Mouse (Mus musculus): ENCODE measurements around the gene Nrp2. TPM values are rescaled to one million over a fixed set of nuclear protein-coding genes. Genes with fewer than 3 reads are reported as not detected.

The Nrp2 gene
- polyA plus RNA-seq, 1 experiment from 2014 or later: 6.2 TPM

GRCm38 (mm10) chr1:62718750-62719149 is 15.7 kb downstream of the Nrp2 start:
- Histone ChIP-seq H3K9me3 (ENCODE audit: control insufficient read depth, low read length) (no peaks in the 10 kb centered on the region), H3K9ac (ENCODE audit: low read depth, low read length) (no peak overlapping the region), H3K4me3 (ENCODE audit: low read depth, low read length) (no peak overlapping the region), H3K4me1 (replicated peaks; ENCODE audit: control insufficient read depth, insufficient read depth, low read length) (no peaks in the 10 kb centered on the region; the same call in 1 of the 2 replicates), H3K4me2 (no peak overlapping the region), H3K27ac (ENCODE audit: low read depth, low read length) (no peak overlapping the region), H3K27me3 (replicated peaks; ENCODE audit: control insufficient read depth, insufficient read depth, low read length) (peaks cover 3% of the 10 kb centered on the region; the same call in 1 of the 2 replicates), H3K36me3 (ENCODE audit: control insufficient read depth, insufficient read depth, low read length) (no peaks in the 10 kb centered on the region)
- ATAC-seq (replicated peaks; ENCODE audit: low FRiP score) (no peak), DNase-seq (ENCODE audit: low spot score) (no peak)
- WGBS: 63% methylated on average over 8 of the region's 8 CpGs

GRCm38 (mm10) chr1:62719770-62720169 is 16.7 kb downstream of the Nrp2 start:
- DNase-seq (ENCODE audit: low spot score) (no peak), ATAC-seq (replicated peaks; ENCODE audit: low FRiP score) (no peak)
- Histone ChIP-seq H3K36me3 (ENCODE audit: control insufficient read depth, insufficient read depth, low read length) (no peaks in the 10 kb centered on the region), H3K4me3 (ENCODE audit: low read depth, low read length) (no peak overlapping the region), H3K9ac (ENCODE audit: low read depth, low read length) (no peak overlapping the region), H3K4me1 (replicated peaks; ENCODE audit: control insufficient read depth, insufficient read depth, low read length) (peaks cover 3% of the 10 kb centered on the region; the same call in 1 of the 2 replicates), H3K4me2 (no peak overlapping the region), H3K9me3 (ENCODE audit: control insufficient read depth, low read length) (no peaks in the 10 kb centered on the region), H3K27ac (ENCODE audit: low read depth, low read length) (no peak overlapping the region), H3K27me3 (replicated peaks; ENCODE audit: control insufficient read depth, insufficient read depth, low read length) (peaks cover 3% of the 10 kb centered on the region; the same call in 1 of the 2 replicates)
- 82% methylated on average over 6 of the region's 6 CpGs for WGBS

- H3K27me3 ChIP-seq (replicated peaks; ENCODE audit: control insufficient read depth, insufficient read depth, low read length): peaks cover 3% of the 10 kb centered on the region; the same call in 1 of the 2 replicates
- ATAC-seq (replicated peaks; ENCODE audit: low FRiP score): no peak
- no peaks in the 10 kb centered on the region for H3K9me3 ChIP-seq (ENCODE audit: control insufficient read depth, low read length)
- H3K36me3 ChIP-seq (ENCODE audit: control insufficient read depth, insufficient read depth, low read length): no peaks in the 10 kb centered on the region
- DNase-seq (ENCODE audit: low spot score): no peak
- peaks cover 3% of the 10 kb centered on the region for H3K4me1 ChIP-seq (replicated peaks; ENCODE audit: control insufficient read depth, insufficient read depth, low read length)
- H3K27ac ChIP-seq (ENCODE audit: low read depth, low read length): no peak overlapping the region
- H3K9ac ChIP-seq (ENCODE audit: low read depth, low read length): no peak overlapping the region
- no peak overlapping the region for H3K4me3 ChIP-seq (ENCODE audit: low read depth, low read length)
- H3K4me2 ChIP-seq: no peak overlapping the region
- 69% methylated on average over 3 of the region's 3 CpGs for WGBS
These were observed 17.1 kb downstream of the Nrp2 start for GRCm38 (mm10) chr1:62720176-62720575.

GRCm38 (mm10) chr1:62720727-62721705 is 17.9 kb downstream of the Nrp2 start:
- H3K36me3 ChIP-seq (ENCODE audit: control insufficient read depth, insufficient read depth, low read length): no peaks in the 10 kb centered on the region
- H3K27me3 ChIP-seq (replicated peaks; ENCODE audit: control insufficient read depth, insufficient read depth, low read length): peaks cover 3% of the 10 kb centered on the region; the same call in 1 of the 2 replicates
- DNase-seq (ENCODE audit: low spot score) (no peak), ATAC-seq (replicated peaks; ENCODE audit: low FRiP score) (no peak)
- H3K4me3 ChIP-seq (ENCODE audit: low read depth, low read length): no peak overlapping the region
- H3K4me1 ChIP-seq (replicated peaks; ENCODE audit: control insufficient read depth, insufficient read depth, low read length): peaks cover 3% of the 10 kb centered on the region
- 61% methylated on average over 13 of the region's 13 CpGs for WGBS
- no peak overlapping the region; the same call in 1 of the 2 replicates for H3K27ac ChIP-seq (ENCODE audit: low read depth, low read length)
- H3K4me2 ChIP-seq: no peak overlapping the region
- H3K9me3 ChIP-seq (ENCODE audit: control insufficient read depth, low read length): no peaks in the 10 kb centered on the region
- no peak overlapping the region for H3K9ac ChIP-seq (ENCODE audit: low read depth, low read length)

- peaks cover 3% of the 10 kb centered on the region for H3K4me1 ChIP-seq (replicated peaks; ENCODE audit: control insufficient read depth, insufficient read depth, low read length)
- peaks cover 3% of the 10 kb centered on the region; the same call in 1 of the 2 replicates for H3K27me3 ChIP-seq (replicated peaks; ENCODE audit: control insufficient read depth, insufficient read depth, low read length)
- no peaks in the 10 kb centered on the region for H3K9me3 ChIP-seq (ENCODE audit: control insufficient read depth, low read length)
- no peak overlapping the region for H3K4me3 ChIP-seq (ENCODE audit: low read depth, low read length)
- H3K4me2 ChIP-seq: no peak overlapping the region
- no peak for DNase-seq (ENCODE audit: low spot score)
- H3K9ac ChIP-seq (ENCODE audit: low read depth, low read length): no peak overlapping the region
- no peak for ATAC-seq (replicated peaks; ENCODE audit: low FRiP score)
- H3K27ac ChIP-seq (ENCODE audit: low read depth, low read length): no peak overlapping the region
- H3K36me3 ChIP-seq (ENCODE audit: control insufficient read depth, insufficient read depth, low read length): no peaks in the 10 kb centered on the region
- whole genome bisulfite sequencing: 77% methylated on average over 7 of the region's 7 CpGs
These were observed 18.7 kb downstream of the Nrp2 start for GRCm38 (mm10) chr1:62721706-62722187.

GRCm38 (mm10) chr1:62722526-62722925 is 19.4 kb downstream of the Nrp2 start:
- DNase-seq (ENCODE audit: low spot score): no peak
- Histone ChIP-seq H3K4me2 (no peak overlapping the region), H3K27ac (ENCODE audit: low read depth, low read length) (no peak overlapping the region), H3K4me3 (ENCODE audit: low read depth, low read length) (no peak overlapping the region), H3K36me3 (ENCODE audit: control insufficient read depth, insufficient read depth, low read length) (no peaks in the 10 kb centered on the region), H3K9me3 (ENCODE audit: control insufficient read depth, low read length) (no peaks in the 10 kb centered on the region), H3K27me3 (replicated peaks; ENCODE audit: control insufficient read depth, insufficient read depth, low read length) (no peaks in the 10 kb centered on the region), H3K9ac (ENCODE audit: low read depth, low read length) (no peak overlapping the region), H3K4me1 (replicated peaks; ENCODE audit: control insufficient read depth, insufficient read depth, low read length) (peaks cover 3% of the 10 kb centered on the region; the same call in 1 of the 2 replicates)
- WGBS: 60% methylated on average over 8 of the region's 8 CpGs
- no peak for ATAC-seq (replicated peaks; ENCODE audit: low FRiP score)

GRCm38 (mm10) chr1:62723891-62724290 is 20.8 kb downstream of the Nrp2 start:
- H3K27ac ChIP-seq (ENCODE audit: low read depth, low read length): no peak overlapping the region

GRCm38 (mm10) chr1:62724461-62725021 is 21.5 kb downstream of the Nrp2 start:
- Histone ChIP-seq H3K9me3 (ENCODE audit: control insufficient read depth, low read length) (no peaks in the 10 kb centered on the region), H3K27me3 (replicated peaks; ENCODE audit: control insufficient read depth, insufficient read depth, low read length) (no peaks in the 10 kb centered on the region), H3K4me1 (replicated peaks; ENCODE audit: control insufficient read depth, insufficient read depth, low read length) (peaks cover 3% of the 10 kb centered on the region; the same call in 1 of the 2 replicates), H3K4me3 (ENCODE audit: low read depth, low read length) (no peak overlapping the region), H3K9ac (ENCODE audit: low read depth, low read length) (no peak overlapping the region), H3K36me3 (ENCODE audit: control insufficient read depth, insufficient read depth, low read length) (no peaks in the 10 kb centered on the region), H3K27ac (ENCODE audit: low read depth, low read length) (no peak overlapping the region), H3K4me2 (no peak overlapping the region)
- WGBS: 46% methylated on average over 6 of the region's 6 CpGs
- ATAC-seq (replicated peaks; ENCODE audit: low FRiP score) (no peak), DNase-seq (ENCODE audit: low spot score) (no peak)

More at GRCm38 (mm10) chr1:62723891-62724290, 20.8 kb downstream of the Nrp2 start:
- 83% methylated on average over 5 of the region's 5 CpGs for WGBS
- Histone ChIP-seq H3K36me3 (ENCODE audit: control insufficient read depth, insufficient read depth, low read length) (no peaks in the 10 kb centered on the region), H3K4me1 (replicated peaks; ENCODE audit: control insufficient read depth, insufficient read depth, low read length) (peaks cover 3% of the 10 kb centered on the region; the same call in 1 of the 2 replicates), H3K9ac (ENCODE audit: low read depth, low read length) (no peak overlapping the region), H3K4me2 (no peak overlapping the region), H3K4me3 (ENCODE audit: low read depth, low read length) (no peak overlapping the region), H3K27me3 (replicated peaks; ENCODE audit: control insufficient read depth, insufficient read depth, low read length) (no peaks in the 10 kb centered on the region), H3K9me3 (ENCODE audit: control insufficient read depth, low read length) (no peaks in the 10 kb centered on the region)
- no peak for DNase-seq (ENCODE audit: low spot score)
- ATAC-seq (replicated peaks; ENCODE audit: low FRiP score): no peak

All from liver, embryonic 11.5 days (tissue).